Mouse (Mus musculus) frontal cortex, adult 2 months (tissue): ENCODE measurements at regions not wholly inside any gene's neighbourhood (a gene's known extent, or its start where the extent isn't known, plus 50 kb on each side); places are given as distances from the start of the nearest gene placed in this dataset.
A peak's percentile ranks its signal among the peaks of the same experiment; 100 is the strongest.
"Not testable (repeated sequence)": the region's sequence is repeated elsewhere in the genome, so short reads cannot be mapped to it uniquely, and the experiment has no call there.

Experiments
- DNase-seq, 2 experiments: peaks; one replicate each; pipeline ENCODE4 v3.0.0; 2022; ENCODE audit warnings: low spot score in 1 of 2; ENCODE audit errors: extremely low spot score in 1 of 2

GRCm38 (mm10) chr3:31603237-31603636, 293.1 kb upstream of the Slc7a14 start:
- peak; percentile 5 to 92 for DNase-seq

GRCm38 (mm10) chr3:31596581-31596980, 286.4 kb upstream of the Slc7a14 start:
- DNase-seq, result not testable (repeated sequence)

- peak in 1 of 2 experiments; percentile 60 for DNase-seq
Measured at GRCm38 (mm10) chr3:31585971-31586370, 275.8 kb upstream of the Slc7a14 start.

GRCm38 (mm10) chr3:31573849-31574248, 263.7 kb upstream of the Slc7a14 start:
- DNase-seq, result no peak
